Mouse (Mus musculus) MEL-GATA-1-ER (cell line): ENCODE results near the gene Mgrn1.

Experiments
- DNase-seq: peaks from one replicate; pipeline ENCODE4 v3.0.0-alpha.2; 2012; ENCODE audit warnings: low read depth; ENCODE audit errors: extremely low read depth

Gene Mgrn1

DNA sequence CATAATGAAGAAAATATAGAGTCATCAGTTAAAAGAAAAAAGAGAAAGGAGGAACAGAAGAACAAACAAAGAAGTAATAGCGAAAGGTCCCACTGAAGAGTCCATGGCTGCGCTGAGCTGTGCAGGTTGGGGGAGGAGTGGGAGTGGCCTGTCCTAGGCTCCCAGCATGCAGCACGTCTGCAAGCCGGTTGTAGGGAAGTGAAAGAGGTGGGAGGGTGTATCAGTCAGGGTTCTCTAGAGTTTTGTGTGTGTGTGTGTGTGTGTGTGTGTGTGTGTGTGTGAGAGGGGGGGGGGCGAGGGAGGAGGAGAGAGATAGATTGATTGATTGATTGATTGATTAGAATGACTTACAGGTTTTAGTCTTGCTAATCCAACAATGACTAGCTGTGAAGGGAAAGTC lies 21.9 kb downstream of the Mgrn1 start:
- DNase-seq = no peak

DNA sequence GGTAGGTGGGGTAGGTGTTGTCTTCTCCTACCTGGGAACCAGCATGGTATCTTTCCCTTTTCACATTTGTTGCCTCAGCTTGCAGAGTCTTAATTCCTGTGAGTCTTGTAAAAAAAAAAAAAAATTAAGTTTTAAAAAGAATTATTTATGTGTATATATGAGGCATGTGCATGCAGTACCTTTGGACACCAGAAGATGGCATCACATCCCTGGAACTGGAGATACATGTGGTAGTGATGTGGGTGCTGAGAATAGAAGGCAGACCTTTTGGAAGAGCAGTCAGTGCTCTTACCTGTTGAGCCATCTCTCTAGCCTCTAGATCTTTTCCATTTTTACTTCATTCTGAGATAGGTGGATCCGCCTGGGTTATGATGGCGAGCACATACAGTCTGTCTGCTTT lies 23.7 kb downstream of the Mgrn1 start:
- no peak for DNase-seq

DNA sequence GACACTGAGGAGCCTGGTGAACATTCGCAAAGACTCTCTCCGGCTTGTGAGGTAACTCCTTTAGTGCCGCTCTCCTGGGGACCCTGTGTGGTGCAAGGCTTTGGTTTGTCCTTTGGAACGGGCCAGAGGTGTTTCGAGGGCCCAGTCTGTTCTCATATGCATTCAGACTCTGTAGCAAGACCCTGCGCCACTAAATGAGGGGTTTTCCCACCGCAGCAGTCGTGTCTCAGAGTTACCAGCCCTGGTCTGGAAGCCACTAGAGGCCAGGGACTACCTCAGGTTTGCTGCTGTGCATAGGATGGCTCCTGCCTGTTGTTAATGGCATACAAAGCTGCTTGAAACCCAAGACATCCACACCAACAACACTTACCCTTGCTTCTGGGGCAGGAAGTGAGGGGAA lies 24.7 kb downstream of the Mgrn1 start:
- no peak for DNase-seq

DNA sequence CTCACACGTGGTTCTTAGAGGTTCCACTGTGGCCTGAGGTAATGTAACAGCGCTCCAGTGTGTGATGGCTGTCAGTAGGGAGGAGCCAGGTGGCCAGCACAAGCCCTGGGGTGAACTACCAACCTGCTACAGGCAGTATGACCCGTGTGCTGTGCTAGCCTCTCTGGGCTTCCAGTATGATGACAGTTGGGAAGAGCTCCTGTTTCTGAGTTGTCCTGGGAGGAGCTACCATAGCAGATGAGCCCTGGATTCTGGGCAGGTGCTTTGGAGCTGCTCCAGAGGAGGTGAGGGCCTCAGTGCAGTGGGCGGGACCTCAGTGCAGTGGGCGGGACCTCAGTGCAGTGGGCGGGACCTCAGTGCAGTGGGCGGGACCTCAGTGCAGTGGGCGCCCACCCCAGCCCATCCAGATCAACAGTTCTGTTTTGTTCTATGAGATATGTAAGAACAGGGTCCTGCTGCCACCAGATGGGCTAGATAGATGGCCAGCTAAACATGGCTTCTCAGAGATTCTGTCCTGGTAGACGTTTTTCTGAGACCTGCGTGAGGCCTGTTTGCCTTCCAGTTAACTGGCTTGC lies 26.1 kb downstream of the Mgrn1 start:
- DNase-seq = no peak

DNA sequence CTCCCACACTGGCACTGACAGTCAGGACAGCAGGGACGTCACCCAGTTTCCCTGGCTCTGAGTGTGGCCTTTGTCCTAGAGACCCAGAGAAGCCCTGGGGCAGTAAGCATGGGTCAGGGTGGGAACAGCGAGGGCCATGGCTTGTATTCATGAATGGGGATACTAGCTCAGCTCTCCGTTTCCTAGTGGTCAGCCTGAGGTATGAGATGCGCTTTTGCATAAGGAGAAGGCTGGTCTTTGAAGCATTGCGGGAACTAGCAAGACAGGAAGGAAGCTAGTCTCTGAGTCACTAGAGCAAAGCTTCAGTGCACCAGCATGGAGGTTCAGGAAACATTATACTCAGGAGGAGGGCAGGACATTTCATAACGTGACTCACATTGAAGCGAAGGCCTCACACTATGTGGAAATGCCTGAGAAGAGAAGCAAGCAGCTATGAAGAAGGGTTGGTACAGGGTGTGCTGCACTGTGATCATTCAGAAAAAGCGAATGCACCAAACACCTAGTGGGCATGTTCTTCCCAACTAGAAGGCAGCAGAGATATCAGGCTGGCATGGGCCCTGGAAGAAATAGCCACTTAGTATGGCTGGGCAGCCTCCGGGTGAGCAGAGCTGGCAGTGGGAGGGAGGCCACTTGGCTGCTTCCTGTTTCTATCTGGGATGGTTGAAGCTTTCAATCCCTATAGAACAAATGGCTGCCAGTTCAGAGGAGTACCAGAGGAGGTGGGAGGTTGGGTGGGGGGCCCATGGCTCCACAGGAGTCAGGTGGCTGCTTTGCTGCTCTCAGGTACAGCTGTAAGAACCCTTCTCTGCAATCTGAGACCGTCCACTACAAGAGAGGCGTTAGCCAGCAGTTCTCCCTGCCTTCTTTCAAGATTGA lies 27.1 kb downstream of the Mgrn1 start:
- no peak for DNase-seq

DNA sequence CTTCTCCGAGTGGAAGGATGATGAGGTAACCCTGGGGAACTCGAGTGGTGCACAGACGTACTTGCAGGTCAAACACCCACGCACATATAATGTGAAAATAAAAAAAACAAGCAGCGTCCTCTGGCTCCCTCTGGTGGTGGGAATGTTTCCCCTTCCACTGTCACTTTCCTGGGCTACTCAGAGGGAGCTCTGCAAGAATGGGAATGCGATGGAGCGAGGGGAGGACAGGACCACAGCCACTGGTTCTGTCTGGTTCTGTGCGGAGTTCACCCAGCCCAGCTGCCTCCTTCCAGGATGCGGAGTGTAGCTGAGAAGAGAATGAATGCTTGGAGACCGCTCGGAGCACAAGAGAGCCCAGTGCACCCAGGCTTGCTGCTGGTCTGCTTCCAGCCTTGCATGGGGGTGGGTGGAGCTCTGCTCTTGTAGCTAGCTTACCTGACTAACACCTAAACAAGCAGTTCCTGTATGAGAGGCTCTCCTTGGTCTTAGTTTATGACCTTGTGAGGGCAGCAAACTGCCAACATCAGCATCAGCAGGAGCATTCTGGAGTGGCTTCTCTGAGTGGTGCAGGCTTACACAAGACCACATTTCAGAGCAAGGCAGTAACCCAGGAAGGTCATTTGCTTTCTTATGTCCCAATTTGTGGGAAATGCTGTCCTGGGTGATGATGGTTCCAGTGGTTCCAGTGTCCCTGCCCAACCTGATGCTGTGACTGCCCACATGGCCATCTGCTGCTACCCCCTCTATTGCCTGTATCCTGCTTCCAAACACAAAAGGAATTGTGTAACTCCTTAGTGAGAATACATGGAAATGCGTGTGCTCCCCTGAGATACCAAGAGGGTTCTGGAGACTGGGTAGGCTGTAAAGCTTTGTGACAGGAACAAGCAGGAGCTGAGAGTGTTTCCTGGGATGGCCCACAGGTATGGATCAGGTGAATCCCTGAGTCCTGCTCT lies 28.0 kb downstream of the Mgrn1 start:
- DNase-seq = peak; percentile 20

DNA sequence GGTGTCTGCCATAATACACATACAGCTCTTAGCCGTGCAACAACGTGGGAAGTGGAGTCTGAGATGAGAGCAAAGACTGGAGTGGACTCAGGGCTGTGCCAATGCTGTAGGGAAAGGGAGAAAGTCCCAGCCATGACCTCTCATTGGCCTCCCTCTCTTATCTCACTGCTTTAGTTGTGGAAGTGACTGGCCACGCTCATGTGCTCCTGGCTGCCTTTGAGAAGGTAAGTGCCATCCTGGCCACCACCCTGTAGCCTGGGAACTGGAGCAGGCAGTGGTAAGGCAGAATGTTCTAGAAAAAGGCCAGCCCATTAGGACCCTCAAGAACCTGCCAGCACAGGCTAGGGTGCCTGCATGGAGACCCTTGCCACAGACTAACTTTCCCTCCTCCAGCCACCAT lies 29.9 kb downstream of the Mgrn1 start:
- DNase-seq = no peak

DNA sequence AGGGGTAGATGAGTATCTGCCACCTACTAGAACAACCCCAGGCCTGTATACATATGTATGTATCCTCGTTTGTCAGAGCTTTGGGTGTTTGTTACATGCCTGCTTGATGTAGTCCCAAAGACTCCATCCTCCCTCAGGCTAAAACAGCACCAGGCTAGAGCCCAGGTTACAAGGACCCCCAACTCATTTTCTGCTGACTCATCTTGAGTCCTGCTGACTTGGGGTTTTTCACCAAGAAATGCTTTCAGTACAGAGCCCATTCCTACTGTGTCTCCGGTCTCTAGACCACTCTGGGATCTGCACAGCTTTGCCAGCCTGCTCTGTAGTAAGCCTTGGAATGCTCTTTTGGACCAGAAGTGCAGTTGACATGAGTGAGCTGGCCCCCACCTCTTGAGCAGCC lies 30.6 kb downstream of the Mgrn1 start:
- DNase-seq = no peak

DNA sequence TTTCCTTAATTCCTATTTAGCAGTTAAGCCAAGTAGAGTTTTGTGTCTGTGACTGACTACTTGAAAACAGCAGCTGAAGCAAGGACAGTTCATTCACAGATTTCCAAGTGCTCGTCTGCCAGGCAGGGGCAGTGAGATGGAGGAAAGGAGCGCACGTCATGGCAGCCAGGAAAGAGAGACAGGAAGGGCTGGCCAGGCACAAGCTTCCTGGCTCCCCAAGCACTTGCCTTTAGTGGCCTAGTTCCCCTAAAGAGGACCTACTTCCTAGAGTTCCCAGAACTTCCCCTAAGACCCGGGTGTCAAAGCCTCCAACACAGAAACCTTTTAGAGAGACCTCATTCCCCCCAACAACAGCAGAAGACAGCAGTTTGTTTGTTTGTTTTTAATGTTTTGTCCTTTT lies 34.5 kb downstream of the Mgrn1 start:
- DNase-seq = no peak

DNA sequence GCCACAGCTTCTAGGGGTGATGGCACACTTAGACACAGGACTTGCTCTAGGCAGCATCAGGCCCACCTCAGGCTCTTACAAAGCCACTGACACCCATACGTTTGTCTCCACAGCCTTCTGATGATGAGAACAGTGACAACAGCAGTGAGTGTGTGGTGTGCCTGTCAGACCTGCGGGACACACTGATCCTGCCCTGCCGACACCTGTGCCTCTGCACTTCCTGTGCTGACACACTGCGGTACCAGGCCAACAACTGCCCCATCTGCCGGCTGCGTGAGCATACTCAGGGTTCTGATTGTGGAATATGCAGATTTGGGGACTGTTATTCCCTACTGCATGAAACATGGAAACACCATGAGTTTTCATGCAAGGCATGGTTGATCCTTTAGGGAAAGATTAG lies 36.4 kb downstream of the Mgrn1 start:
- no peak for DNase-seq

DNA sequence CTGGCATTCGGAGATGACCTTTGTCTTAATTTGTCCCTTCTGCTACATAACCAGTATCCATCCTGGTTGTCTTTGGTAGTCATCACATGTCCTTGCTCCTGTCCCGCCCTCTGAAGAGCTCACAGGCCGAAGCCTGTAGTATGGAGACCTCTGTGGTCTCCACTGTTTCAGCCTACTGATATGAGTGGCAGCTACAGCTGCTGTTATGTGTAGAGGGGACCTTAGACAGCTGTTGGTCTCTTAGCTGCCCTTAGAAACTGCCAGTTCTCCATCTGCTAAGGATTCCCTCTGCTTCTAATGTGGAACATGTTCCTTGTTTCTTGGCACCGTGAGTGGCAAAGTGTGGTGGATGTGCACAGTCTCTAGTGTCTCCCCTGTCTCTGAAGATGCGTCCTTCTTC lies 37.9 kb downstream of the Mgrn1 start:
- DNase-seq = no peak

DNA sequence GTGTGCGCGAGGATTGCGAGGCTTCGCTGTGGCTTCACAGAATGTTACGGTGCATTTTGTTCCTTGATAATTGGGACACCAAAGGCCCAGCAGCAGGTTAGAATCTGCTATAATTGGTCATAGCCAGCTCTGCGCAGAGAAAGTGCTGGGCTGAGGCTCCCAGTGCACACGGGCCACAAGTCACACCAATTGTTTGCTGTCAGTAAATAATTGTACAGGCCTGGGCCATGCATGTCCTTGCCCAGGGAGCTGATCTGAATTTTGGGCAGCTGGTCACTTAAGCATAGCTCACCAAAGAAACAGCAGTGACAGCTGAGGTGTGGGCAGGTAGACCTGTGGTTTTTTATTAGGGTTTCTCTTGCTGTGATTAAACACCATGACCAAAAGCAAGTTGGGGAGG lies 41.9 kb downstream of the Mgrn1 start:
- DNase-seq = no peak

DNA sequence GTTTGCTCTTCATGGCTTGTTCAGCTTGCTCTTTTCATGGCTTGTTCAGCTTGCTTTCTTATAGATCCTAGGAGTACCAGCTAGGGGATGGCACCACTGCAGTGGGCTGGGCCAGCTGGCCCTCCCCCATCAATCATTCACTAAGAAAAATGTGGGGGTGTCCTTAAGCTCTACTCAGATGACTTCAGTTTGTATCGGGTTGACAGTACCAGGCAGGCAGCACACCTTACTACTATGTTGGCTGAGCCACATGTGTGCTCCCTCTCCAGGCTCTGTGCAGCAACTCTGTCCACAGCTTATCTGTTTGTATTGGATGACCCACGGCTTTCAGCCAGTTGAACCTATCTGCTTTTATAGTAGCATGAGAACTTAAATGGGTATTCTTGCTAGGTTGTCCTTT lies 42.4 kb downstream of the Mgrn1 start:
- DNase-seq = no peak

DNA sequence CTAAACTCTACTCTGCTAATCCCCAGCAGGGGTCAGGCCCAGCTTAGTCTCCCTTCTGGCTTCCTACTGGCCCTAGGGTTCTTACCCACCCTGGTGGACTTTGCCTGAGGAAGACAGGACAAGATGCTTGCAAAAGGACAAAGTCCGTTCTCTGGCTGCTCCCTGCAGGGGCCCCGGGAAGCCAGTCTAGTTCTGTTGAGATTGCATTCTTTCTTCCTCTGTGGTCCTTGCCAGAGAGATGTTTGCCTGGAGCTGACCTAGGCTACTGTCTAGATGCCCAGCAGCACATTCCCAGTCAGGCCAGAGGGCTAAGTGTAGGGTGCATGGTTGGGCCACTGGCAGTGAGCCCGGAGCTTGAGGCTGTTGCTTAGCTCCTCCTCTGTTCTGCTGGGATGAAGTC lies 46.4 kb downstream of the Mgrn1 start:
- no peak for DNase-seq

DNA sequence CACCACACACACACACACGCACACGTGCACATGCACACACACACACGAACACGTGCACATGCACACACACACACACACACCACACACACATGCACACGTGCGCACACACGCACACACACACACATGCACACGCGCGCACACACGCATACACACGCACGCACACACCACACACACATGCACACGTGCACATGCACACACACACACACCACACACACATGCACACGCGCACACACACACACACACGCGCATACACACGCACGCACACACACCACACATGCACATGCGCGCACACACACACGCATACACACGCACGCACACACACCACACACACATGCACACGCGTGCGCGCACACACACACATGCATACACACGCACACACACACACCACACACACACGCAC lies 49.4 kb downstream of the Mgrn1 start:
- DNase-seq = no peak

DNA sequence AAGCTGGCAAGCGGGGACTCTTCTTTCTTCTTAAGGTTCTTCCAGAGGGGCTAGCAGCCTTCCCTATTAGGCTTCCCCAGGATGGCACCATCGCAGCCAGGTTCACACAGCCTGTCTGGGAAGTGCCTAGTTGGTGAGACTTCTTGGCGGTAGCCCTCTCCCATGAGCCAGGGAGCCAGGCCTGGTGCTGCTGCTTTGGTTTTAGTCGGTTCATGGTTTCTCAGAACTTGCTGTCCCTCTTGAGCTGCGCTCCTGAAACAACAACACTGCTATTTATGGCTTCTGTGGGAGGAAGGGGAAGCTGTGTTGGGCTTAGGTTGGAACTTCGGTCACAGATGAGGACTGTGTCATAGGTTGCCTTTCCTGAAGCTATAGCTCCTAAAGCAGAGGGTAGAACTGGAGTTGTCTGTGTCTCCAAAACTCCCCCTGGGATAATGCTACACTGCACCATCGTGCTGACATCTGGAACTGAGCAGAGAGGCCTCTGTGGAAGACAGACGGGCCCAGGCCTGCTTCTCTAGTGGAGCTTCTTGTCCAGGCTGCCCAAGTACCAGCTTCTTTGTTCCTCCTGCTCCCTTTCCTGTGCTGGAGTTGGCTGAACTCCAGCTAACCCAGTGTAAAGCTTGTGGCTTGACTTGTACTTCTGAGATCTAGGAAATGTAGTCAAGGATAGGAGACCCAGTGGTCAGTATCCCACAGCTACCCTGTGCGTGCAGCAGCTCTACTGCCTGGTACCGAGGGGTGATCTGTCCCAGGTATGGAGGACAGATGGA lies 50.1 kb downstream of the Mgrn1 start:
- DNase-seq = no peak

DNA sequence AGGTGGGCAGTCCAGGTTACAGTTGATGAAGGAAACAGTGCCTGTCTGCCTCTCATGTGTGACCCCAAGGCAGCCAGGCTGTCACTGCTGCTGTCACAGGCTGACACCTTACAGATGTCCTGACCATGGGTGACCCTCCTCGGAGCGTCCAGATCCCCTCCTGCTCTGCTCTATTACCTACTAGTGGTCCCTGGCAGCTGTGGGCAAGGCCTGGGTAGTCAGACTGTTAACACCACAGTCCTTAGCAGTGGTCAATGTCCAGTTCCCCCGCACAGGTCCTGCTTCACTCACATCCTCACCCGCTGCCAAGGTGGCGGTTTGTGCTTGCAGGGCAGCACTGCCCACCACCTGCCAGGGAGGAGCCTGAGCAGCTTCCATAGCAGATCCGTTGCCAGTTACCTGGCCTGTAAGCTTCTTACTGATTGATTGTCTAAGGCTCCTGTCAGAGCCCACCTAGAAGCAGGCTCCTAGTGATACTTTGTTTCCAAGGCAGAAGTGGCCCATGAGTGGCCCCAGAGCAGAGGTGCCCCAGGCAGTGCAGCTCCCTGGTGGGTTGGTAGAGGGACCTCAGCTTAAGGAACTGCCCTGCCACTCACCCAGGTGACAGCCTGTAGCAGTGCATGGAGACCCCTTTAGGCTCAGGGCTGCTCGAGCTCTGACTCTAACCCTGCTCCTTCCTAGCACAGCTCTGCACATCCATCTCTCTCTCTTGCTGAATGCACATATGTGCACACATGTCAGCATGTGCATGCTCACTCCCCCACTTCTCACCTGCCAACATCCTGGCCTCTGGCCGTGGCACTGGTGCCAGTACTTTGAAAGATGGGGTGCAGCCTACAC lies 51.5 kb downstream of the Mgrn1 start:
- DNase-seq = no peak

DNA sequence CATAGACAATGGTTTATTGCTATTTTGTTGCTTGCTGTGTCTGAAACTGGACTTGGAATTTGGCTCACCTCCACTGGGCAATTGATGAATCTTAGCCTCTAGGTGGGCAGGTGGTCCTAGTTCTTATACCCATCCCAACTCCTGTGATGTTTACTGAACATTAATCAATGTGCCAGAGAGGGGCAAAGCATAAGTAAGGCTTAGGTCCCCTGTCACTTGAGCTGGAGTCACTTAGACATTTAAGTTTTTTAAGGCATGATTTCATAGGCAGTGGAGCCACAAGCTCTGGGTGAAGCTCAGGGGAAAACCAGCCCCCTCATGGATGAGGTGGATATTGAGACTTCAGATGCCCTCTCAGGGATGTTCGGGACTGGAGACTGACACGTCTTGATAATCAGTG lies 52.4 kb downstream of the Mgrn1 start, which contains the start of gene Nudt16l1:
Gene Nudt16l1, plus strand, starts transcription at position 301 of the 400 bp plus-strand sequence.
- no peak for DNase-seq

DNA sequence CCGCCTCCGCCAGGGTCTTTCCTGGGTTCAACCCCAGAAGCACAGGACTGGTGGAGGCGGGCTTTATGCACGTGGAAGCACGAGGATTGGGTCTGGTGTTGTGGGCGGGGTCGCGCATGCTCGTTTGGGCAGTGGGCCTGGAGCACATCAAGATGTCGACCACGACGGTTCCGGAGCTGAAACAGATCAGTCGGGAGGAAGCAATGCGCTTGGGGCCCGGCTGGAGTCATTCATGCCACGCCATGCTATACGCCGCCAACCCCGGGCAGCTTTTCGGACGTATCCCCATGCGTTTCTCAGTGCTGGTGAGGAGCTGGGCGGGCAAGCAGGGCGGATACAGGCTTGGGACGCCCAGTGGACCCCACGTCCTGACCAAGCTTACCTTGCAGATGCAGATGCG lies 52.9 kb downstream of the Mgrn1 start:
- peak; percentile 85 for DNase-seq

DNA sequence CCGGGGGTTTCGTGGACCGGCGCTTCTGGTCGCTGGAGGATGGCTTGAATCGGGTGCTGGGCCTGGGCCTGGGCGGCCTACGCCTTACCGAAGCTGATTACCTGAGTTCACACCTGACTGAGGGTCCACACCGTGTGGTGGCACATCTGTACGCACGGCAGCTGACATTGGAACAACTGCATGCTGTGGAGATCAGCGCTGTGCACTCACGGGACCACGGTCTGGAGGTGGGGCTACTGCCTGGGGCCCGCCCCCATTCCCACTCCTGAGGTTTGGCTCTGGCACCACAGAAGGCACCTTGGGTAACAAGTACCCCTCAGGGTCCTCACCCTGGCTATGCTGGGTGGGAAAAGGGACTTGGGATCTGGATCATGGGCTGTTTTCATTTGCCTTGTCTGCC lies 53.4 kb downstream of the Mgrn1 start:
- no peak for DNase-seq
